In genomic region chr11:64335456-64335855, GRCm38 (mm10) we compare ENCODE assay signal across 26 mouse cellular contexts.
DNase-seq lines count a peak whose midpoint lies in the region; ATAC-seq and TF ChIP-seq lines count a peak whose summit lies in the region.
"Had no signal": no experiment of that assay in that cellular context is flagged by ENCODE, and none has a peak within 500 bp of the region (broad histone marks: within the 10 kb centered on the region; RNA-seq: fewer than 3 reads in every experiment).

No protein-coding gene starts in this region.

- TF ChIP-seq POLR2A in limb, embryonic 14.5 days (IDR thresholded peaks at IDR 0.05; ENCODE audit: borderline replicate concordance, extremely low read depth, insufficient read depth, insufficient read length), result no peak

- no peak overlapping the region for H3K9ac ChIP-seq in heart, embryonic 11.5 days (ENCODE audit: low read depth, low read length)
- H3K9ac ChIP-seq in limb, embryonic 14.5 days (ENCODE audit: low read depth, low read length, severe bottlenecking), result no peak overlapping the region
- H3K9ac ChIP-seq: kidney, embryonic 15.5 days; liver, embryonic 12.5 days; liver, postnatal 0 days had no signal

- H3K36me3 ChIP-seq in heart, embryonic 11.5 days (ENCODE audit: control insufficient read depth, insufficient read depth, low read length), result no peaks in the 10 kb centered on the region
- H3K36me3 ChIP-seq in limb, embryonic 14.5 days (ENCODE audit: control insufficient read depth, insufficient read depth, low read length), result no peaks in the 10 kb centered on the region
- H3K36me3 ChIP-seq: kidney, embryonic 15.5 days; liver, embryonic 12.5 days; midbrain, embryonic 10.5 days had no signal

- H3K4me1 ChIP-seq in heart, embryonic 11.5 days (ENCODE audit: control insufficient read depth, insufficient read depth, low read length), result peaks cover 11% of the 10 kb centered on the region
- H3K4me1 ChIP-seq in limb, embryonic 14.5 days (ENCODE audit: control insufficient read depth, insufficient read depth, low read length), result peaks cover 17% of the 10 kb centered on the region
- H3K4me1 ChIP-seq: kidney, embryonic 15.5 days; liver, embryonic 12.5 days; midbrain, embryonic 10.5 days had no signal

- ATAC-seq in heart, embryonic 11.5 days (replicated peaks; ENCODE audit: insufficient number of reproducible peaks, low FRiP score, low TSS enrichment), result no peak
- no peak for ATAC-seq in limb, embryonic 14.5 days (ENCODE audit: low FRiP score, low read depth)
- ATAC-seq: forebrain, embryonic 16.5 days; hindbrain, embryonic 16.5 days; liver, embryonic 12.5 days; liver, postnatal 0 days; Patski had no signal

- no peaks in the 10 kb centered on the region for H3K9me3 ChIP-seq in heart, embryonic 11.5 days (replicated peaks; ENCODE audit: control insufficient read depth, low read length)
- H3K9me3 ChIP-seq in limb, embryonic 14.5 days (ENCODE audit: control insufficient read depth, low read length), result no peaks in the 10 kb centered on the region
- H3K9me3 ChIP-seq: kidney, embryonic 15.5 days; liver, embryonic 12.5 days; midbrain, embryonic 10.5 days had no signal

- H3K4me3 ChIP-seq in heart, embryonic 11.5 days (ENCODE audit: low read depth, low read length), result no peak overlapping the region
- no peak overlapping the region for H3K4me3 ChIP-seq in limb, embryonic 14.5 days (replicated peaks; ENCODE audit: low read length)
- H3K4me3 ChIP-seq: erythroblast, embryonic 14.5 days; kidney, embryonic 15.5 days; left cerebral cortex, adult 2 months; liver, embryonic 12.5 days; midbrain, embryonic 10.5 days; myocyte had no signal

- peaks cover 18% of the 10 kb centered on the region for H3K27me3 ChIP-seq in heart, embryonic 11.5 days (ENCODE audit: control insufficient read depth, insufficient read depth, low read length)
- no peaks in the 10 kb centered on the region for H3K27me3 ChIP-seq in limb, embryonic 14.5 days (ENCODE audit: control insufficient read depth, insufficient read depth, low read length)
- H3K27me3 ChIP-seq: liver, embryonic 12.5 days had no signal

- peak overlapping the region; percentile 37; the same call in 1 of the 2 replicates for H3K4me2 ChIP-seq in heart, embryonic 11.5 days
- peak overlapping the region; percentile 15; the same call in 1 of the 2 replicates for H3K4me2 ChIP-seq in limb, embryonic 14.5 days (replicated peaks; ENCODE audit: low read depth, low read length, severe bottlenecking)
- H3K4me2 ChIP-seq: kidney, embryonic 15.5 days; liver, embryonic 12.5 days had no signal

- no peak overlapping the region for H3K27ac ChIP-seq in heart, embryonic 11.5 days (ENCODE audit: low read depth, low read length)
- H3K27ac ChIP-seq in limb, embryonic 14.5 days (replicated peaks; ENCODE audit: low read depth, low read length), result no peak overlapping the region
- H3K27ac ChIP-seq: kidney, embryonic 15.5 days; left cerebral cortex, adult 2 months; liver, embryonic 12.5 days; midbrain, embryonic 10.5 days had no signal

- WGBS in heart, embryonic 11.5 days (ENCODE audit: insufficient replicate concordance), result 56% methylated on average over 11 of the region's 11 CpGs
- WGBS in limb, embryonic 14.5 days, result 61% methylated on average over 11 of the region's 11 CpGs

- DNase-seq in heart, adult 18-20 months, result no peak
- DNase-seq in embryo, embryonic 10 days (ENCODE audit: low spot score), result peak; percentile 51
- peak; percentile 33 for DNase-seq in embryo, embryonic 9.5 days (ENCODE audit: extremely low spot score)
- no peak for DNase-seq in limb, embryonic 14.5 days (ENCODE audit: low spot score)
- no peak for DNase-seq in urinary bladder, postnatal 4 days (ENCODE audit: low spot score in 2 of 2)
- DNase-seq in urinary bladder, postnatal 25 days (ENCODE audit: low spot score), result no peak
- no peak for DNase-seq in cerebellum, adult 11-12 months
- DNase-seq: adrenal gland, postnatal 25 days; cerebellum, adult 2 months; cerebellum, postnatal 14 days; heart, postnatal 14 days; kidney, adult 18-20 months; kidney, postnatal 25 days; liver, postnatal 0 days; retina, postnatal 1 day; right cerebral cortex, postnatal 14 days had no signal

Comparison
In these comparisons a context has a peak if more than half of its experiments do, and no peak if none do; other contexts are left out.
1. DNase-seq: peak in embryo, embryonic 10 days (single experiment) and embryo, embryonic 9.5 days (single experiment); none in heart, adult 18-20 months (0 of 2), limb, embryonic 14.5 days (single experiment), urinary bladder, postnatal 4 days (0 of 2), urinary bladder, postnatal 25 days (single experiment) and cerebellum, adult 11-12 months (single experiment).